Mouse (Mus musculus): ENCODE measurements at regions not wholly inside any gene's neighbourhood (a gene's known extent, or its start where the extent isn't known, plus 50 kb on each side); places are given as distances from the start of the nearest gene placed in this dataset.

- H3K9ac ChIP-seq (ENCODE audit: low read depth, low read length): no peak overlapping the region
- no peaks in the 10 kb centered on the region for H3K36me3 ChIP-seq (ENCODE audit: control insufficient read depth, insufficient read depth)
- H3K4me1 ChIP-seq (replicated peaks; ENCODE audit: control insufficient read depth, insufficient read depth, low read length): no peaks in the 10 kb centered on the region
- H3K27ac ChIP-seq (ENCODE audit: low read depth, low read length): no peak overlapping the region
- WGBS: 68% methylated on average over 23 of the region's 23 CpGs
- H3K27me3 ChIP-seq (replicated peaks; ENCODE audit: control insufficient read depth, insufficient read depth, low read length): no peaks in the 10 kb centered on the region
- no peak for TF ChIP-seq CTCF (IDR thresholded peaks at IDR 0.05; ENCODE audit: low read depth)
- no peak for ATAC-seq
- H3K4me3 ChIP-seq (ENCODE audit: low read depth, low read length): no peak overlapping the region
- no peak overlapping the region for H3K4me2 ChIP-seq (replicated peaks; ENCODE audit: low read depth)
- H3K9me3 ChIP-seq (ENCODE audit: control insufficient read depth): no peaks in the 10 kb centered on the region
Measured at GRCm38 (mm10) chr10:117521315-117522270, 107.7 kb upstream of the Cpm start.

GRCm38 (mm10) chr10:117520536-117521314 is 108.6 kb upstream of the Cpm start:
- no peak overlapping the region for H3K27ac ChIP-seq (ENCODE audit: low read depth, low read length)
- H3K27me3 ChIP-seq (replicated peaks; ENCODE audit: control insufficient read depth, insufficient read depth, low read length): no peaks in the 10 kb centered on the region
- TF ChIP-seq CTCF (IDR thresholded peaks at IDR 0.05; ENCODE audit: low read depth): no peak
- no peaks in the 10 kb centered on the region for H3K36me3 ChIP-seq (ENCODE audit: control insufficient read depth, insufficient read depth)
- H3K4me3 ChIP-seq (ENCODE audit: low read depth, low read length): no peak overlapping the region
- no peaks in the 10 kb centered on the region for H3K9me3 ChIP-seq (ENCODE audit: control insufficient read depth)
- WGBS: 94% methylated on average over 8 of the region's 8 CpGs
- H3K4me2 ChIP-seq (replicated peaks; ENCODE audit: low read depth): no peak overlapping the region
- no peaks in the 10 kb centered on the region for H3K4me1 ChIP-seq (replicated peaks; ENCODE audit: control insufficient read depth, insufficient read depth, low read length)
- no peak overlapping the region for H3K9ac ChIP-seq (ENCODE audit: low read depth, low read length)
- no peak for ATAC-seq

GRCm38 (mm10) chr10:117519670-117520535 is 109.4 kb upstream of the Cpm start:
- Histone ChIP-seq H3K4me3 (ENCODE audit: low read depth, low read length) (no peak overlapping the region), H3K36me3 (ENCODE audit: control insufficient read depth, insufficient read depth) (no peaks in the 10 kb centered on the region), H3K9ac (ENCODE audit: low read depth, low read length) (no peak overlapping the region), H3K4me1 (replicated peaks; ENCODE audit: control insufficient read depth, insufficient read depth, low read length) (no peaks in the 10 kb centered on the region), H3K4me2 (replicated peaks; ENCODE audit: low read depth) (no peak overlapping the region), H3K9me3 (ENCODE audit: control insufficient read depth) (no peaks in the 10 kb centered on the region), H3K27me3 (replicated peaks; ENCODE audit: control insufficient read depth, insufficient read depth, low read length) (no peaks in the 10 kb centered on the region), H3K27ac (ENCODE audit: low read depth, low read length) (no peak overlapping the region)
- no peak for ATAC-seq
- no peak for TF ChIP-seq CTCF (IDR thresholded peaks at IDR 0.05; ENCODE audit: low read depth)
- WGBS: 41% methylated on average over 8 of the region's 8 CpGs

GRCm38 (mm10) chr10:117518793-117519669 is 110.3 kb upstream of the Cpm start:
- 49% methylated on average over 15 of the region's 15 CpGs for WGBS
- no peak overlapping the region for H3K27ac ChIP-seq (ENCODE audit: low read depth, low read length)
- no peak overlapping the region for H3K4me3 ChIP-seq (ENCODE audit: low read depth, low read length)
- no peak overlapping the region for H3K4me2 ChIP-seq (replicated peaks; ENCODE audit: low read depth)
- no peak for TF ChIP-seq CTCF (IDR thresholded peaks at IDR 0.05; ENCODE audit: low read depth)
- no peaks in the 10 kb centered on the region for H3K9me3 ChIP-seq (ENCODE audit: control insufficient read depth)
- no peaks in the 10 kb centered on the region for H3K27me3 ChIP-seq (replicated peaks; ENCODE audit: control insufficient read depth, insufficient read depth, low read length)
- H3K9ac ChIP-seq (ENCODE audit: low read depth, low read length): no peak overlapping the region
- H3K36me3 ChIP-seq (ENCODE audit: control insufficient read depth, insufficient read depth): no peaks in the 10 kb centered on the region
- ATAC-seq: no peak
- no peaks in the 10 kb centered on the region for H3K4me1 ChIP-seq (replicated peaks; ENCODE audit: control insufficient read depth, insufficient read depth, low read length)

Measured in intestine, postnatal 0 days (tissue).